Mouse (Mus musculus): ENCODE data around the gene Tmsb15a. TPM values are rescaled to one million over a fixed set of nuclear protein-coding genes. Genes with fewer than 3 reads are reported as not detected.
"Not testable (repeated sequence)": the region's sequence is repeated elsewhere in the genome, so short reads cannot be mapped to it uniquely, and the experiment has no call there.

Gene Tmsb15a
- polyA plus RNA-seq (2014; fragmentation: Nextera tagmentation; extraction: Ambion mirVana), result not detected in 2 replicates

- H3K36me3 ChIP-seq (ENCODE audit: control insufficient read depth, insufficient read depth, low read length), result no peaks in the 10 kb centered on the region
- DNase-seq (no peak), ATAC-seq (ENCODE audit: low FRiP score, low TSS enrichment) (no peak)
- no peaks in the 10 kb centered on the region for H3K9me3 ChIP-seq (ENCODE audit: control insufficient read depth, low read length)
- no peaks in the 10 kb centered on the region for H3K4me1 ChIP-seq (ENCODE audit: control insufficient read depth, insufficient read depth, low read length)
- H3K4me2 ChIP-seq (ENCODE audit: low read length), result no peak within 1 kb of the TSS
- 87% methylated on average over 10 of the region's 10 CpGs for WGBS
- no peak within 1 kb of the TSS for H3K27ac ChIP-seq (replicated peaks; ENCODE audit: low read depth, low read length)
- H3K27me3 ChIP-seq (ENCODE audit: control insufficient read depth, insufficient read depth, low read length), result no peaks in the 10 kb centered on the region
- H3K9ac ChIP-seq (replicated peaks; ENCODE audit: low read length), result no peak within 1 kb of the TSS
- no peak within 1 kb of the TSS for H3K4me3 ChIP-seq (replicated peaks; ENCODE audit: low read depth, low read length)
Measured at GRCm38 (mm10) chrX:135725161-135725560, at the start of gene Tmsb15a. Tmsb15a (minus strand) TSS chrX:135725261.

- Histone ChIP-seq H3K4me3 (replicated peaks; ENCODE audit: low read depth, low read length) (no peak overlapping the region), H3K9ac (replicated peaks; ENCODE audit: low read length) (no peak overlapping the region), H3K9me3 (ENCODE audit: control insufficient read depth, low read length) (no peaks in the 10 kb centered on the region), H3K4me1 (ENCODE audit: control insufficient read depth, insufficient read depth, low read length) (no peaks in the 10 kb centered on the region), H3K4me2 (ENCODE audit: low read length) (no peak overlapping the region), H3K27ac (replicated peaks; ENCODE audit: low read depth, low read length) (no peak overlapping the region), H3K27me3 (ENCODE audit: control insufficient read depth, insufficient read depth, low read length) (no peaks in the 10 kb centered on the region), H3K36me3 (ENCODE audit: control insufficient read depth, insufficient read depth, low read length) (no peaks in the 10 kb centered on the region)
- no peak for ATAC-seq (ENCODE audit: low FRiP score, low TSS enrichment)
- DNase-seq, result no peak
- WGBS, result 87% methylated on average over 2 of the region's 2 CpGs
Measured at GRCm38 (mm10) chrX:135768565-135768964, 43.5 kb upstream of the Tmsb15a start.

- DNase-seq, result no peak
- Histone ChIP-seq H3K27me3 (ENCODE audit: control insufficient read depth, insufficient read depth, low read length) (no peaks in the 10 kb centered on the region), H3K4me3 (replicated peaks; ENCODE audit: low read depth, low read length) (no peak overlapping the region), H3K27ac (replicated peaks; ENCODE audit: low read depth, low read length) (no peak overlapping the region), H3K9me3 (ENCODE audit: control insufficient read depth, low read length) (no peaks in the 10 kb centered on the region), H3K4me1 (ENCODE audit: control insufficient read depth, insufficient read depth, low read length) (no peaks in the 10 kb centered on the region), H3K36me3 (ENCODE audit: control insufficient read depth, insufficient read depth, low read length) (no peaks in the 10 kb centered on the region), H3K4me2 (ENCODE audit: low read length) (no peak overlapping the region), H3K9ac (replicated peaks; ENCODE audit: low read length) (no peak overlapping the region)
- no peak for ATAC-seq (ENCODE audit: low FRiP score, low TSS enrichment)
- WGBS, result 82% methylated on average over 2 of the region's 3 CpGs
Measured at GRCm38 (mm10) chrX:135768043-135768548, 43.0 kb upstream of the Tmsb15a start.

- no peak overlapping the region for H3K4me3 ChIP-seq (replicated peaks; ENCODE audit: low read depth, low read length)
- peaks cover 11% of the 10 kb centered on the region; the same call in 1 of the 2 replicates for H3K36me3 ChIP-seq (ENCODE audit: control insufficient read depth, insufficient read depth, low read length)
- H3K27ac ChIP-seq (replicated peaks; ENCODE audit: low read depth, low read length), result no peak overlapping the region
- no peak overlapping the region for H3K4me2 ChIP-seq (ENCODE audit: low read length)
- H3K9me3 ChIP-seq (ENCODE audit: control insufficient read depth, low read length), result no peaks in the 10 kb centered on the region
- H3K4me1 ChIP-seq (ENCODE audit: control insufficient read depth, insufficient read depth, low read length), result no peaks in the 10 kb centered on the region
- ATAC-seq (ENCODE audit: low FRiP score, low TSS enrichment) (no peak), DNase-seq (peak; percentile 67)
- no peak overlapping the region for H3K9ac ChIP-seq (replicated peaks; ENCODE audit: low read length)
- no peaks in the 10 kb centered on the region for H3K27me3 ChIP-seq (ENCODE audit: control insufficient read depth, insufficient read depth, low read length)
Measured at GRCm38 (mm10) chrX:135761707-135762106, 36.6 kb upstream of the Tmsb15a start.

- no peak overlapping the region for H3K4me2 ChIP-seq (ENCODE audit: low read length)
- H3K4me1 ChIP-seq (ENCODE audit: control insufficient read depth, insufficient read depth, low read length), result no peaks in the 10 kb centered on the region
- DNase-seq (peak; percentile 86), ATAC-seq (ENCODE audit: low FRiP score, low TSS enrichment) (no peak)
- H3K27ac ChIP-seq (replicated peaks; ENCODE audit: low read depth, low read length), result no peak overlapping the region
- H3K9ac ChIP-seq (replicated peaks; ENCODE audit: low read length), result no peak overlapping the region
- H3K36me3 ChIP-seq (ENCODE audit: control insufficient read depth, insufficient read depth, low read length), result peaks cover 15% of the 10 kb centered on the region; the same call in 1 of the 2 replicates
- H3K4me3 ChIP-seq (replicated peaks; ENCODE audit: low read depth, low read length), result no peak overlapping the region
- no peaks in the 10 kb centered on the region for H3K27me3 ChIP-seq (ENCODE audit: control insufficient read depth, insufficient read depth, low read length)
- WGBS, result 4% methylated on average over 2 of the region's 2 CpGs
- no peaks in the 10 kb centered on the region for H3K9me3 ChIP-seq (ENCODE audit: control insufficient read depth, low read length)
Measured at GRCm38 (mm10) chrX:135752832-135753231, 27.8 kb upstream of the Tmsb15a start.

- DNase-seq; ATAC-seq (ENCODE audit: low FRiP score, low TSS enrichment): not testable (repeated sequence)
- WGBS, result 92% methylated on average over 3 of the region's 3 CpGs
Measured at GRCm38 (mm10) chrX:135745376-135745775, 20.3 kb upstream of the Tmsb15a start.

GRCm38 (mm10) chrX:135743056-135743355, 17.9 kb upstream of the Tmsb15a start:
- WGBS, result 18% methylated on average over 7 of the region's 7 CpGs
- H3K4me1 ChIP-seq (ENCODE audit: control insufficient read depth, insufficient read depth, low read length), result no peaks in the 10 kb centered on the region
- H3K36me3 ChIP-seq (ENCODE audit: control insufficient read depth, insufficient read depth, low read length), result no peaks in the 10 kb centered on the region
- peak overlapping the region; percentile 67 for H3K4me2 ChIP-seq (ENCODE audit: low read length)
- H3K9ac ChIP-seq (replicated peaks; ENCODE audit: low read length), result peak overlapping the region; percentile 58
- peak overlapping the region; percentile 89 for H3K27ac ChIP-seq (replicated peaks; ENCODE audit: low read depth, low read length)
- peak overlapping the region; percentile 46 for H3K4me3 ChIP-seq (replicated peaks; ENCODE audit: low read depth, low read length)
- no peaks in the 10 kb centered on the region for H3K27me3 ChIP-seq (ENCODE audit: control insufficient read depth, insufficient read depth, low read length)
- no peaks in the 10 kb centered on the region for H3K9me3 ChIP-seq (ENCODE audit: control insufficient read depth, low read length)
- ATAC-seq (ENCODE audit: low FRiP score, low TSS enrichment), result peak; percentile 22; the same call in 1 of the 2 replicates
- DNase-seq, result no peak

More at GRCm38 (mm10) chrX:135745376-135745775, 20.3 kb upstream of the Tmsb15a start:
- not testable (repeated sequence) for H3K36me3 ChIP-seq (ENCODE audit: control insufficient read depth, insufficient read depth, low read length); H3K27ac ChIP-seq (replicated peaks; ENCODE audit: low read depth, low read length); H3K4me1 ChIP-seq (ENCODE audit: control insufficient read depth, insufficient read depth, low read length); H3K9me3 ChIP-seq (ENCODE audit: control insufficient read depth, low read length); H3K27me3 ChIP-seq (ENCODE audit: control insufficient read depth, insufficient read depth, low read length); H3K4me2 ChIP-seq (ENCODE audit: low read length); H3K9ac ChIP-seq (replicated peaks; ENCODE audit: low read length); H3K4me3 ChIP-seq (replicated peaks; ENCODE audit: low read depth, low read length)

GRCm38 (mm10) chrX:135742304-135743055, 17.4 kb upstream of the Tmsb15a start, which contains the start of the genes Armcx5 and Gprasp1:
Armcx5 (plus strand) TSS chrX:135742733.
Gprasp1 (plus strand) TSS chrX:135742733.
- 20% methylated on average over 48 of the region's 48 CpGs for WGBS
- peak within 1 kb of the TSS; percentile 46 for H3K4me3 ChIP-seq (replicated peaks; ENCODE audit: low read depth, low read length)
- ATAC-seq (ENCODE audit: low FRiP score, low TSS enrichment) (peak; percentile 97), DNase-seq (peak; percentile 95)
- H3K4me2 ChIP-seq (ENCODE audit: low read length), result peak within 1 kb of the TSS; percentile 67
- no peaks in the 10 kb centered on the region for H3K36me3 ChIP-seq (ENCODE audit: control insufficient read depth, insufficient read depth, low read length)
- H3K4me1 ChIP-seq (ENCODE audit: control insufficient read depth, insufficient read depth, low read length), result no peaks in the 10 kb centered on the region
- H3K9ac ChIP-seq (replicated peaks; ENCODE audit: low read length), result peak within 1 kb of the TSS; percentile 58
- no peaks in the 10 kb centered on the region for H3K27me3 ChIP-seq (ENCODE audit: control insufficient read depth, insufficient read depth, low read length)
- H3K9me3 ChIP-seq (ENCODE audit: control insufficient read depth, low read length), result no peaks in the 10 kb centered on the region
- peak within 1 kb of the TSS; percentile 89 for H3K27ac ChIP-seq (replicated peaks; ENCODE audit: low read depth, low read length)
